Mouse (Mus musculus) forebrain, embryonic 15.5 days (tissue): Measurements from ENCODE around the gene Atg2b. TPM values are rescaled to one million over a fixed set of nuclear protein-coding genes. Genes with fewer than 3 reads are reported as not detected.
A peak's percentile ranks its signal among the peaks of the same experiment; 100 is the strongest.

Experiments used
- ATAC-seq: fragments of 200-750 bp; cut with Nextera tagmentation; replicated peaks from 2 replicates; pipeline ENCODE4 v1.8.0; 2017; ENCODE audit warnings: mild to moderate bottlenecking, moderate TSS enrichment, moderate library complexity
- H3K27ac ChIP-seq: fragments of 300-500 bp; sonication (generic); replicated peaks from 2 replicates; pipeline ENCODE4 v1.5.1; 2015; ENCODE audit warnings: mild to moderate bottlenecking, inconsistent platforms
- H3K27me3 ChIP-seq: fragments of 300-500 bp; sonication (generic); 2 replicates; pipeline ENCODE4 v1.6.1; 2015; ENCODE audit warnings: inconsistent platforms
- H3K36me3 ChIP-seq: fragments of 300-500 bp; sonication (generic); 2 replicates; pipeline ENCODE4 v1.6.1; 2015; ENCODE audit warnings: mild to moderate bottlenecking, inconsistent platforms
- H3K4me1 ChIP-seq: fragments of 300-500 bp; sonication (generic); 2 replicates; pipeline ENCODE4 v1.6.1; 2015; ENCODE audit warnings: inconsistent platforms
- H3K4me2 ChIP-seq: fragments of 300-500 bp; sonication (generic); replicated peaks from 2 replicates; pipeline ENCODE4 v1.6.1; 2015; ENCODE audit warnings: mild to moderate bottlenecking, inconsistent platforms
- H3K4me3 ChIP-seq: fragments of 300-500 bp; sonication (generic); 2 replicates; pipeline ENCODE4 v1.5.1; 2015; ENCODE audit warnings: mild to moderate bottlenecking, inconsistent platforms
- H3K9ac ChIP-seq: fragments of 300-500 bp; sonication (generic); replicated peaks from 2 replicates; pipeline ENCODE4 v1.6.1; 2015; ENCODE audit warnings: mild to moderate bottlenecking, inconsistent platforms
- H3K9me3 ChIP-seq: fragments of 300-500 bp; sonication (generic); 2 replicates; pipeline ENCODE4 v1.6.1; 2016; ENCODE audit warnings: inconsistent platforms
- WGBS: fragments of 180-500 bp; shearing (Covaris S2); methylation state at CpG from one replicate; pipeline ENCODE4 v1.1.7; 2015; ENCODE audit warnings: mixed read lengths; 5-methylcytosine and 5-hydroxymethylcytosine counted together
- polyA plus RNA-seq: library from polyadenylated mRNA; unstranded; fragments of >200 nt; fragmentation: Nextera tagmentation; extraction: Ambion mirVana; gene quantifications from 2 replicates; pipeline ENCODE4 v1.2.1, GENCODE M21; 2015

Gene Atg2b
- polyA plus RNA-seq, 1 experiment from 2014 or later, result 15.5 TPM

DNA sequence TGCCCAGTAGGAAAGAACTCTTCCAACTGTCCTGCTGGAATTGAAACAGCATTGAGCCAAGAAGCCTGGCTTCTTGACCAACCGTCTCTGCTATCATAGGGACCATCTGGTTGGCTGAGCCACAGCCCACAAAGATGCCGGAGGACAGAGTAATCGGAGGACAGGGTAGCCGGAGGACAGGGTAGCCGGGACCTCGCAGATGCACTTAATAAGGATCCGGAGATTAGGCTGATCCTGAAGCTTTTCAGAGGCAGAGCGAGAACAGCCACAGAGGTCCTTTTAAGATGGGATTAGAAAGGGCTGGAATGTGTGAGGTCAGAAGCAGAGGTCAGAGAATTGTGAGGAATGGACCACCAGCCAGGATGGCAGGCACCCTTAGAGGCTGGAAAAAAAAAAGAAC is 79.8 kb downstream of the Atg2b start:
- Histone ChIP-seq H3K27ac (no peak overlapping the region), H3K4me2 (no peak overlapping the region), H3K9ac (no peak overlapping the region), H3K4me3 (no peak overlapping the region), H3K27me3 (no peaks in the 10 kb centered on the region), H3K36me3 (no peaks in the 10 kb centered on the region), H3K4me1 (peaks cover 4% of the 10 kb centered on the region), H3K9me3 (no peaks in the 10 kb centered on the region)
- 7% methylated on average over 8 of the region's 8 CpGs for WGBS
- ATAC-seq, result no peak

- Histone ChIP-seq H3K4me2 (no peak overlapping the region), H3K9ac (no peak overlapping the region), H3K4me3 (no peak overlapping the region), H3K4me1 (peaks cover 4% of the 10 kb centered on the region), H3K36me3 (no peaks in the 10 kb centered on the region), H3K9me3 (no peaks in the 10 kb centered on the region), H3K27me3 (no peaks in the 10 kb centered on the region), H3K27ac (no peak overlapping the region)
- 90% methylated on average over 11 of the region's 11 CpGs for WGBS
- no peak for ATAC-seq
Measured at GRCm38 (mm10) chr12:105603904-105604303, 81.1 kb downstream of the Atg2b start.

GRCm38 (mm10) chr12:105602581-105603210 is 82.3 kb downstream of the Atg2b start, which contains the start of gene Bdkrb1:
TSS of gene Bdkrb1 (plus strand) at chr12:105603085.
- Histone ChIP-seq H3K36me3 (no peaks in the 10 kb centered on the region), H3K27me3 (no peaks in the 10 kb centered on the region), H3K9ac (no peak within 1 kb of the TSS), H3K4me3 (no peak within 1 kb of the TSS), H3K27ac (no peak within 1 kb of the TSS), H3K9me3 (no peaks in the 10 kb centered on the region), H3K4me1 (peaks cover 4% of the 10 kb centered on the region), H3K4me2 (no peak within 1 kb of the TSS)
- WGBS, result 84% methylated on average over 11 of the region's 11 CpGs
- no peak for ATAC-seq

GRCm38 (mm10) chr12:105601586-105601985 is 83.4 kb downstream of the Atg2b start:
- H3K9me3 ChIP-seq, result no peaks in the 10 kb centered on the region
- 0 out of 2 replicates have a peak, but pooled peaks have one; percentile 26 for ATAC-seq
- H3K4me2 ChIP-seq, result no peak overlapping the region
- H3K4me1 ChIP-seq, result peaks cover 4% of the 10 kb centered on the region
- no peak overlapping the region for H3K4me3 ChIP-seq
- H3K27me3 ChIP-seq, result no peaks in the 10 kb centered on the region
- 31% methylated on average over 6 of the region's 6 CpGs for WGBS
- H3K9ac ChIP-seq, result no peak overlapping the region
- H3K36me3 ChIP-seq, result no peaks in the 10 kb centered on the region
- H3K27ac ChIP-seq, result no peak overlapping the region

- Histone ChIP-seq H3K9ac (no peak overlapping the region), H3K27me3 (no peaks in the 10 kb centered on the region), H3K4me1 (peaks cover 4% of the 10 kb centered on the region), H3K36me3 (no peaks in the 10 kb centered on the region), H3K4me2 (no peak overlapping the region), H3K27ac (no peak overlapping the region), H3K9me3 (no peaks in the 10 kb centered on the region), H3K4me3 (no peak overlapping the region)
- WGBS, result 62% methylated on average over 5 of the region's 5 CpGs
- no peak for ATAC-seq
Measured at GRCm38 (mm10) chr12:105599098-105599497, 85.9 kb downstream of the Atg2b start.

GRCm38 (mm10) chr12:105598503-105598902 is 86.5 kb downstream of the Atg2b start:
- no peak overlapping the region for H3K4me3 ChIP-seq
- no peaks in the 10 kb centered on the region for H3K9me3 ChIP-seq
- H3K4me2 ChIP-seq, result no peak overlapping the region
- H3K27me3 ChIP-seq, result no peaks in the 10 kb centered on the region
- 85% methylated on average over 10 of the region's 10 CpGs for WGBS
- H3K9ac ChIP-seq, result no peak overlapping the region
- no peaks in the 10 kb centered on the region for H3K36me3 ChIP-seq
- H3K27ac ChIP-seq, result no peak overlapping the region
- peaks cover 4% of the 10 kb centered on the region for H3K4me1 ChIP-seq
- no peak for ATAC-seq

- H3K36me3 ChIP-seq, result no peaks in the 10 kb centered on the region
- no peak for ATAC-seq
- H3K9ac ChIP-seq, result no peak overlapping the region
- no peak overlapping the region for H3K4me3 ChIP-seq
- peaks cover 4% of the 10 kb centered on the region for H3K4me1 ChIP-seq
- no peak overlapping the region for H3K4me2 ChIP-seq
- no peaks in the 10 kb centered on the region for H3K9me3 ChIP-seq
- 91% methylated on average over 8 of the region's 8 CpGs for WGBS
- H3K27me3 ChIP-seq, result no peaks in the 10 kb centered on the region
- H3K27ac ChIP-seq, result no peak overlapping the region
Measured at GRCm38 (mm10) chr12:105597135-105597534, 87.9 kb downstream of the Atg2b start.

GRCm38 (mm10) chr12:105593471-105593870 is 91.5 kb downstream of the Atg2b start:
- Histone ChIP-seq H3K27ac (no peak overlapping the region), H3K9ac (no peak overlapping the region), H3K4me3 (no peak overlapping the region), H3K27me3 (no peaks in the 10 kb centered on the region), H3K36me3 (no peaks in the 10 kb centered on the region), H3K4me2 (no peak overlapping the region), H3K9me3 (no peaks in the 10 kb centered on the region), H3K4me1 (no peaks in the 10 kb centered on the region)
- WGBS, result 69% methylated on average over 4 of the region's 4 CpGs
- no peak for ATAC-seq

DNA sequence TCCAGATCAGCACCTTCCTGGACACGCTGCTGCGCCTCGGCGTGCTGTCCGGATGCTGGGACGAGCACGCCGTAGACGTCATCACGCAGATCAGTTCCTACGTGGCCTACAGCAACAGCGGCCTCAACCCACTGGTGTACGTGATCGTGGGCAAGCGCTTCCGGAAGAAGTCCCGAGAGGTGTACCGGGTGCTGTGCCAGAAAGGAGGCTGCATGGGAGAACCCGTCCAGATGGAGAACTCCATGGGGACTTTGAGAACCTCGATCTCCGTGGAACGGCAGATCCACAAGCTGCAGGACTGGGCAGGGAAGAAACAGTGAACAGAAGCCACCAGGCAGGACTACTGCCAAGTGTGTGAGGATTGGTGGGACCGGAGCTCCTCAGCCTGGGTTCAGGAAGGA is 92.7 kb downstream of the Atg2b start:
- WGBS, result 96% methylated on average over 23 of the region's 23 CpGs
- H3K9ac ChIP-seq, result no peak overlapping the region
- no peaks in the 10 kb centered on the region for H3K36me3 ChIP-seq
- no peaks in the 10 kb centered on the region for H3K9me3 ChIP-seq
- no peak overlapping the region for H3K27ac ChIP-seq
- no peaks in the 10 kb centered on the region for H3K4me1 ChIP-seq
- no peak overlapping the region for H3K4me2 ChIP-seq
- no peak for ATAC-seq
- no peak overlapping the region for H3K4me3 ChIP-seq
- H3K27me3 ChIP-seq, result no peaks in the 10 kb centered on the region

DNA sequence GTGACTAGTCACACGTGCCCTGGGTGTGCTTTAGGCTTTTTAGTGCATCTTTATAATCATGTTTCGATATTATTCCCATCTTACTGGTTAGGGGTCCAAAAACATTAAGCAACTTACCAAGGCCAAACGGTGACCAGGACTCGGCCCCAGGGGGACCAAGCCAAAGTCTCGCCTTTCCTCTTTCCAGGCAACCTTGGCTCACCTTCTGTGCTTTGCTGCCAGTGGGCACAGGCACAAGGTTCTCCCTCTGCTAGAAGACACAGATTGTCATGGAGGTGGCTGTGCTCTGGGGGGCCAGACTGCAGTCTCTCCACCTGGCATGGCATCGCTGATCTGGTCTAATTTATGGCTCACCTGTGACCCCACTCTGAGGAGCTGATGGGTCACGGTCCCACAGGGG is 94.2 kb downstream of the Atg2b start:
- Histone ChIP-seq H3K27ac (no peak overlapping the region), H3K9ac (no peak overlapping the region), H3K4me1 (no peaks in the 10 kb centered on the region), H3K27me3 (no peaks in the 10 kb centered on the region), H3K9me3 (no peaks in the 10 kb centered on the region), H3K4me3 (no peak overlapping the region), H3K36me3 (no peaks in the 10 kb centered on the region), H3K4me2 (no peak overlapping the region)
- 90% methylated on average over 7 of the region's 7 CpGs for WGBS
- no peak for ATAC-seq

DNA sequence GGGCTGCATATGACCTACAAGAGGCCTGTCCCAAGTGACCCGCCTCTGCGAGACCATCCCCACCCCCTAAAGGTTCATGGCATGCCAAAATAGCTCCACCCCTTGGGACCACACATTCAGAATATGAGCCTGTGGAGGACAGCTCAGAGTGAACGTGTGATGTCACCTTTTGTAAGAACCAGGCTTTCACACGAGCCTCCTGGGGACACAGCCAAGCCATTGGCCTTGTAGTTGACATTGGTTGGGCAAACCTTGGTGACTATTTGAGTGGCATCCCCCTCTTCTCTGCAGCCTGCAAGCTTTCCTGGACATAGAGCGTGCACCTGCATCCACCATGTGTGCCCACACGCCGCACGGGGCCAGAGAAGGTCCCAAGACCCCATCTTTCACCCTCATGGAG is 97.5 kb downstream of the Atg2b start:
- Histone ChIP-seq H3K4me1 (peaks cover 4% of the 10 kb centered on the region; the same call in 1 of the 2 replicates), H3K9me3 (no peaks in the 10 kb centered on the region), H3K4me3 (no peak overlapping the region), H3K36me3 (no peaks in the 10 kb centered on the region), H3K9ac (no peak overlapping the region), H3K4me2 (no peak overlapping the region), H3K27me3 (no peaks in the 10 kb centered on the region), H3K27ac (no peak overlapping the region)
- ATAC-seq, result no peak
- 78% methylated on average over 8 of the region's 8 CpGs for WGBS

DNA sequence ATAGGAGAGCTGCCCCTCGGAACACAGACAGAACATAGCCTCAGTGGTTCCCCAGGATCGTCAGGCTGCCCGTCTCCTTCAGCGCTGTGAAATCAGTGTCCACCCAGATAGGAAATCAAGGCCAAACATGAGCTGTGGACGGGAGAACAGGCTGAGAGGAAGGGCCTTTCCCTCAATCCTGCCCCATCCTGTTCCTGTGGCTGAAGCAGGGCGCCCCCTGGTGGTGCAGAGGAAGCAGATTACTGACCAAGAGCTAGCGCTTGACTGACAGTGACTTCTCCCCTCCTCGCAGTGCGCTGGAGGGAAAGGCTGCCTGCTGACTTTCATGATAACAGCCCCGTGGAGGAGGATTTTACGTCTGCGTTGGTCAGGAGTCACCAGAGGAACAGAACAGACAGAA is 100.2 kb downstream of the Atg2b start:
- Histone ChIP-seq H3K36me3 (no peaks in the 10 kb centered on the region), H3K9me3 (no peaks in the 10 kb centered on the region), H3K27me3 (no peaks in the 10 kb centered on the region), H3K9ac (no peak overlapping the region), H3K4me2 (no peak overlapping the region), H3K4me1 (peaks cover 4% of the 10 kb centered on the region; the same call in 1 of the 2 replicates), H3K4me3 (no peak overlapping the region), H3K27ac (no peak overlapping the region)
- peak; percentile 67; the same call in 1 of the 2 replicates for ATAC-seq
- 19% methylated on average over 12 of the region's 12 CpGs for WGBS

- 0 out of 2 replicates have a peak, but pooled peaks have one; percentile 35 for ATAC-seq
- Histone ChIP-seq H3K4me3 (no peak overlapping the region), H3K4me1 (peaks cover 4% of the 10 kb centered on the region; the same call in 1 of the 2 replicates), H3K9me3 (no peaks in the 10 kb centered on the region), H3K27me3 (no peaks in the 10 kb centered on the region), H3K4me2 (no peak overlapping the region), H3K27ac (no peak overlapping the region), H3K9ac (no peak overlapping the region), H3K36me3 (no peaks in the 10 kb centered on the region)
- 10% methylated on average over 2 of the region's 2 CpGs for whole genome bisulfite sequencing
Measured at GRCm38 (mm10) chr12:105583484-105583883, 101.5 kb downstream of the Atg2b start.
